Mouse (Mus musculus) heart, embryonic 14.5 days (tissue): Measurements from ENCODE around the gene Zranb1. TPM values are rescaled to one million over a fixed set of nuclear protein-coding genes. Genes with fewer than 3 reads are reported as not detected.
A peak's percentile ranks its signal among the peaks of the same experiment; 100 is the strongest.

Experiments
- ATAC-seq: fragments of 200-750 bp; cut with Nextera tagmentation; 2 replicates; pipeline ENCODE4 v1.8.0; 2017; ENCODE audit warnings: low read depth, moderate TSS enrichment; ENCODE audit not compliant: insufficient number of reproducible peaks, insufficient read depth, low FRiP score
- H3K27ac ChIP-seq, 2 experiments: fragments of 200-500 bp in 1 of 2; fragments of 300-500 bp in 1 of 2; sonication (generic) in 1 of 2; replicated peaks in 1 of 2; 2 replicates each; pipeline ENCODE4 v1.5.1; 2012 to 2014; ENCODE audit warnings: low read depth in 2 of 2, low read length in 2 of 2, control low read depth in 1 of 2, mild to moderate bottlenecking in 1 of 2, mixed read lengths in 1 of 2; ENCODE audit not compliant: control insufficient read depth in 1 of 2, insufficient read depth in 1 of 2
- H3K27me3 ChIP-seq: fragments of 300-500 bp; sonication (generic); 2 replicates; pipeline ENCODE4 v1.6.1; 2014; ENCODE audit warnings: mild to moderate bottlenecking, low read length, control low read depth; ENCODE audit not compliant: control insufficient read depth, insufficient read depth
- H3K36me3 ChIP-seq: fragments of 300-500 bp; sonication (generic); 2 replicates; pipeline ENCODE4 v1.6.1; 2014; ENCODE audit warnings: mild to moderate bottlenecking, control low read depth, low read length, mixed read lengths; ENCODE audit not compliant: control insufficient read depth, insufficient read depth
- H3K4me1 ChIP-seq, 2 experiments: fragments of 200-500 bp in 1 of 2; fragments of 300-500 bp in 1 of 2; sonication (generic) in 1 of 2; 2 replicates each; pipeline ENCODE4 v1.6.1; 2012 to 2014; ENCODE audit warnings: low read length in 2 of 2, control low read depth in 1 of 2, mixed read lengths in 1 of 2; ENCODE audit not compliant: control insufficient read depth in 2 of 2, insufficient read depth in 2 of 2
- H3K4me2 ChIP-seq: fragments of 300-500 bp; sonication (generic); 2 replicates; pipeline ENCODE4 v1.6.1; 2014; ENCODE audit warnings: mild to moderate bottlenecking, low read length
- H3K4me3 ChIP-seq, 2 experiments: fragments of 200-500 bp in 1 of 2; fragments of 300-500 bp in 1 of 2; sonication (generic) in 1 of 2; 2 replicates each; pipeline ENCODE4 v1.5.1; 2012 to 2014; ENCODE audit warnings: low read length in 2 of 2, mild to moderate bottlenecking in 2 of 2, control low read depth in 1 of 2, low read depth in 1 of 2, moderate library complexity in 1 of 2; ENCODE audit not compliant: control insufficient read depth in 1 of 2, insufficient read depth in 1 of 2
- H3K9ac ChIP-seq: fragments of 300-500 bp; sonication (generic); 2 replicates; pipeline ENCODE4 v1.6.1; 2014; ENCODE audit warnings: mild to moderate bottlenecking, low read length
- H3K9me3 ChIP-seq: fragments of 300-500 bp; sonication (generic); 2 replicates; pipeline ENCODE4 v1.6.1; 2016; ENCODE audit warnings: low read length, control low read depth; ENCODE audit not compliant: control insufficient read depth
- WGBS: fragments of 180-500 bp; shearing (Covaris S2); extraction: QIAGEN DNeasy Blood & Tissue Kit; methylation state at CpG from one replicate; pipeline ENCODE4 v1.1.7; 2014; 5-methylcytosine and 5-hydroxymethylcytosine counted together
- polyA plus RNA-seq: library from polyadenylated mRNA; unstranded; fragments of >200 nt; fragmentation: Nextera tagmentation; extraction: Ambion mirVana; gene quantifications from 2 replicates; pipeline ENCODE4 v1.2.1, GENCODE M21; 2014

The Zranb1 gene
- polyA plus RNA-seq, 1 experiment from 2014 or later: 13.6 TPM

GRCm38 (mm10) chr7:132897258-132897657 is 33.7 kb upstream of the Zranb1 start:
- Histone ChIP-seq H3K4me2 (no peak overlapping the region), H3K9me3 (0 out of 2 replicates have a peak, but pooled peaks cover 4% of the 10 kb centered on the region), H3K4me3 (no peak overlapping the region), H3K27ac (no peak overlapping the region), H3K36me3 (no peaks in the 10 kb centered on the region), H3K4me1 (peaks cover 24 to 42% of the 10 kb centered on the region in 2 experiments), H3K9ac (no peak overlapping the region), H3K27me3 (no peaks in the 10 kb centered on the region)
- ATAC-seq: no peak
- 84% methylated on average over 10 of the region's 10 CpGs for WGBS

- 0 out of 2 replicates have a peak, but pooled peaks cover 4% of the 10 kb centered on the region for H3K9me3 ChIP-seq
- no peaks in the 10 kb centered on the region for H3K27me3 ChIP-seq
- no peak overlapping the region for H3K27ac ChIP-seq
- ATAC-seq: no peak
- no peak overlapping the region for H3K4me3 ChIP-seq
- WGBS: 76% methylated on average over 2 of the region's 2 CpGs
- no peak overlapping the region for H3K4me2 ChIP-seq
- peaks cover 24 to 42% of the 10 kb centered on the region in 2 experiments for H3K4me1 ChIP-seq
- no peaks in the 10 kb centered on the region for H3K36me3 ChIP-seq
- no peak overlapping the region for H3K9ac ChIP-seq
Measured at GRCm38 (mm10) chr7:132898234-132898633, 32.7 kb upstream of the Zranb1 start.

GRCm38 (mm10) chr7:132900826-132901531 is 30.0 kb upstream of the Zranb1 start:
- ATAC-seq: peak; percentile 67
- Histone ChIP-seq H3K4me3 (no peak overlapping the region), H3K4me1 (peaks cover 12 to 28% of the 10 kb centered on the region in 2 experiments), H3K4me2 (no peak overlapping the region), H3K27me3 (no peaks in the 10 kb centered on the region), H3K36me3 (no peaks in the 10 kb centered on the region), H3K9me3 (0 out of 2 replicates have a peak, but pooled peaks cover 4% of the 10 kb centered on the region), H3K9ac (no peak overlapping the region), H3K27ac (peak overlapping the region; percentile 71 to 76)
- 15% methylated on average over 2 of the region's 2 CpGs for WGBS

DNA sequence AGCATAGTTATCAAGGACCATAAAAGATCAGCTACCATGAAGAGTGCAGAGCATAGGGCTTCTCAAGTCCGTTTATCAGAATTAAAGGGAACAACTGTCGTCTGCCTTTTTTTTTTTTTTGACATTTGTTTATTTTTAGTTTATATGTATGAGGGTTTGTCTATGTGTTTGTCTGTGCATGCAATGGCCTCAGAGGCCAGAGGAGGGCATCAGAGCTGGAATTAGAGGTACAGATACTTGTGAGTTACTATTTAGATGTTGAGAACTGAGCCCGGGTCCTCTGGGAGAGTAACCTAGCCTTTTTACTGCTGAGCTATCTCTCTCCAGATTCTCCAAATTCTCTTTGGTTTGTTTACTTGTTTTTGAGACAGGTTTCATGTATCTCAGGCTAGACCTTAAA is 27.1 kb upstream of the Zranb1 start:
- Histone ChIP-seq H3K27me3 (no peaks in the 10 kb centered on the region), H3K4me2 (no peak overlapping the region), H3K36me3 (no peaks in the 10 kb centered on the region), H3K4me1 (peaks cover 9 to 20% of the 10 kb centered on the region in 2 experiments), H3K9me3 (no peaks in the 10 kb centered on the region), H3K9ac (no peak overlapping the region), H3K27ac (no peak overlapping the region), H3K4me3 (no peak overlapping the region)
- ATAC-seq: no peak
- WGBS: 72% methylated on average over 3 of the region's 3 CpGs

DNA sequence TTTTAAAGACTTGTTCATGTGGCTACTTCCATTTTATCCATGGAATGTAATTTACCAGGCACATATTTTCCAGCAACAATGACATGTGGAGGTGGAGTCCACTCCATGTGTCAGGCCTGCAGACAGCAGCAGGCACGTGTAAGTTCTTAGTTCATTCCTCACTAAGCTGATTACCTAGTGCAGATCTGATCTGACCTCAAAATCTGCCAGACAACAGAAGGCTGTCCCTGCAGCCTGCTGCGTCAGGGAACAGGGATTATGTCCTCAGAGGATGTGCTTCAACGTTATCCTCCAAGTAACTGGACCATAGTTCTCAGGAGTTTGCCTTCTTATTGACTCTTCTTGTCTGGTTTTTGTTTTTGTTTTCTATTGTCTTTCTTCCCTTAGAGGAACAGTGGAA is 9.0 kb upstream of the Zranb1 start:
- no peak for ATAC-seq
- H3K4me1 ChIP-seq: no peaks in the 10 kb centered on the region
- H3K4me2 ChIP-seq: no peak overlapping the region
- no peaks in the 10 kb centered on the region for H3K9me3 ChIP-seq
- H3K4me3 ChIP-seq: no peak overlapping the region
- no peaks in the 10 kb centered on the region for H3K36me3 ChIP-seq
- no peak overlapping the region for H3K27ac ChIP-seq
- H3K27me3 ChIP-seq: no peaks in the 10 kb centered on the region
- 38% methylated on average over 3 of the region's 3 CpGs for WGBS
- no peak overlapping the region for H3K9ac ChIP-seq

DNA sequence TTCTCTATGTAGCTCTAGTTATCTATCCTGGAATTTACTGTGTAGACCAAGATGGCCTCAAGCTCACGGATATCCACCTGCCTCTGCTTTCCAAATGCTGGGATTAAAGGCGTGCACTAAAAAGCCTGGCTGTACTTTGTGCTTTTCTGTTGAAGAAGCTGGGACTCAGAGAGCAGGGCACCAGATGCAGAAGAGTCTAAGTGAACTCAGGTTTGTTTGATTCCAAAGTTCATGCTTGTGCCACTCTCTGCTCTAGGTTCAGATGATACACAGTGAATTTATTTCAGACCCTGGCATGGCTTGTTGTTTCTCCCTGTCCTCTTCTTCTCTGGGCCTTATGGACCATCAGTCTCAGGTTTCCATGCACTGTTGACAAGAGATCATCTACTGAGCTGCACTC is 5.7 kb upstream of the Zranb1 start:
- WGBS: 77% methylated on average over 2 of the region's 2 CpGs
- Histone ChIP-seq H3K4me2 (no peak overlapping the region), H3K27me3 (no peaks in the 10 kb centered on the region), H3K9me3 (no peaks in the 10 kb centered on the region), H3K4me3 (no peak overlapping the region), H3K27ac (no peak overlapping the region), H3K9ac (no peak overlapping the region), H3K36me3 (no peaks in the 10 kb centered on the region), H3K4me1 (peaks cover 0 to 2% of the 10 kb centered on the region in 2 experiments; a peak in 1 of 4 replicates)
- ATAC-seq: no peak

- Histone ChIP-seq H3K36me3 (no peaks in the 10 kb centered on the region), H3K9me3 (no peaks in the 10 kb centered on the region), H3K9ac (no peak overlapping the region), H3K27me3 (no peaks in the 10 kb centered on the region), H3K4me1 (peaks cover 0 to 6% of the 10 kb centered on the region in 2 experiments; a peak in 2 of 4 replicates), H3K4me2 (no peak overlapping the region), H3K4me3 (no peak overlapping the region), H3K27ac (no peak overlapping the region)
- ATAC-seq: no peak
- 49% methylated on average over 3 of the region's 3 CpGs for WGBS
Measured at GRCm38 (mm10) chr7:132927201-132927600, 3.7 kb upstream of the Zranb1 start.
